Mouse (Mus musculus) gastrocnemius, postnatal 10 days (tissue): ENCODE measurements around the gene Ttc7. TPM values are rescaled to one million over a fixed set of nuclear protein-coding genes. Genes with fewer than 3 reads are reported as not detected.

Experiments
- DNase-seq: peaks from one replicate; pipeline ENCODE4 v3.0.0; 2021; ENCODE audit warnings: mixed read lengths
- long read RNA-seq, 2 experiments: library from polyadenylated mRNA; stranded (forward); transcript quantifications; one replicate each; pipeline ENCODE4 v2.0.0; 2021
- total RNA-seq, 2 experiments: library from RNA; stranded (reverse); gene quantifications; 2 replicates each; pipeline ENCODE4 v1.2.3; 2021

Ttc7 gene
- 10 to 100 TPM; 16.6 to 17.7 TPM for total RNA-seq
- long read RNA-seq, experiment 1, full-length matches to known transcripts: 6 of 49 reads
- long read RNA-seq, experiment 1, partial matches to known transcripts: 13 of 49 reads
- long read RNA-seq, experiment 1, other reads (novel, unspliced or antisense): 30 of 49 reads
- long read RNA-seq, experiment 2, full-length matches to known transcripts: 2 of 44 reads
- long read RNA-seq, experiment 2, partial matches to known transcripts: 12 of 44 reads
- long read RNA-seq, experiment 2, other reads (novel, unspliced or antisense): 30 of 44 reads

DNA sequence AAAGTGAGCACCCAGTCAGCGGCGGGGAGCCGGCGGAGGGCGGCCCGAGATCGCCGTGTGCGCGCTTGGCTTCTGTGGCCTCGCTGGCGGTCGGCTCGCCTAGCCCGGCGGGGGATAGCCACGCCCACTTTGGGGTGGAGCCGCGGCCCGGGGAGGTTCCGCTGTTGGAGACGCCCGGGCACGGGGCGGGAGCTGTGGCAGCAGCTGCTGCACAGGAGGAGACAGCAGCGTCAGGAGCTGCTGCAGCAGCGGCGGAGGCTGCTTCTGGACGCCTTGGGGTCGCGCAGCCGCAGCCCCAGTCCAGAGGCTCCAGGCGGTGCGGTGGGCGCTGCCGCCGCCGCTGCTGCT is at the start of gene Ttc7:
Gene Ttc7, plus strand, starts transcription at position 181 of the 348 bp plus-strand sequence.
- peak; percentile 100 for DNase-seq

DNA sequence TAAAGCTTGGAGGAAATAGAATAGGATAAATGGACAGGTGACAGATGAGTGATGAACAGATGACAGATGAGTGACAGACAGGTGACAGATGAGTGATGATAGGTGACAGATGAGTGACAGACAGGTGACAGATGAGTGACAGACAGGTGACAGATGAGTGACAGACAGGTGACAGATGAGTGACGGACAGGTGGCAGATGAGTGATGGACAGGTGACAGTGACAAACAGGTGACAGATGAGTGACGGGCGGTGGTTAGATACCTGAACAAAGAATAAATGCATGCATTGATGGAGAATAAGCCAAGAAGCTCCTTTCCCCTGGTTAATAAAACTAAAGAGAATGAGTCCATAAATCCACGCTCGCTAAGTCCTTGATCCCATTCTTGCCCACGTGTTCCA is 47.7 kb upstream of the Ttc7 start:
- DNase-seq: no peak

GRCm38 (mm10) chr17:87236725-87237650 is 45.7 kb upstream of the Ttc7 start:
- DNase-seq: no peak

- DNase-seq: no peak
Measured at GRCm38 (mm10) chr17:87237826-87238225, 44.9 kb upstream of the Ttc7 start.

GRCm38 (mm10) chr17:87246103-87246502 is 36.6 kb upstream of the Ttc7 start:
- no peak for DNase-seq

GRCm38 (mm10) chr17:87254384-87254783 is 28.3 kb upstream of the Ttc7 start:
- no peak for DNase-seq

DNA sequence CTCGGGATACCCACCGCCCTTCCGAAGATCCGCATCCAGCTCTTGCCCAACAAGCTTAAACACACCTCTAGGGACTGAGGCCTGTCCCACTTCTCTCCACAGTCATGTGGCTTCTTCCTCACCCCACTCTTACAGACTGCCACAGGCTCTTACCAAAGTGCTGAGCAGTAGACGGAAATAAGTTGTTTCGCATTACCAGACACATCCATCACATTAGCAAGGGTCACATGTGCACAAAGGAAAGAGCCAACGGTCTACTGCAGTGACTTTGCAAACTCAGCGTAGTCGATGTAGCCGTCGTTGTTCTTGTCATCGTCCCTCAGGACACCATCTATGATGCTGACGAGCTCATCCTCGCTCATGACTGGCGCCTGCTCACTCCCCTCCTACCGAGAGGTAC is 27.0 kb upstream of the Ttc7 start:
- no peak for DNase-seq

GRCm38 (mm10) chr17:87263401-87263800 is 19.3 kb upstream of the Ttc7 start:
- DNase-seq: no peak

GRCm38 (mm10) chr17:87264054-87264830 is 18.4 kb upstream of the Ttc7 start:
- DNase-seq: no peak

DNA sequence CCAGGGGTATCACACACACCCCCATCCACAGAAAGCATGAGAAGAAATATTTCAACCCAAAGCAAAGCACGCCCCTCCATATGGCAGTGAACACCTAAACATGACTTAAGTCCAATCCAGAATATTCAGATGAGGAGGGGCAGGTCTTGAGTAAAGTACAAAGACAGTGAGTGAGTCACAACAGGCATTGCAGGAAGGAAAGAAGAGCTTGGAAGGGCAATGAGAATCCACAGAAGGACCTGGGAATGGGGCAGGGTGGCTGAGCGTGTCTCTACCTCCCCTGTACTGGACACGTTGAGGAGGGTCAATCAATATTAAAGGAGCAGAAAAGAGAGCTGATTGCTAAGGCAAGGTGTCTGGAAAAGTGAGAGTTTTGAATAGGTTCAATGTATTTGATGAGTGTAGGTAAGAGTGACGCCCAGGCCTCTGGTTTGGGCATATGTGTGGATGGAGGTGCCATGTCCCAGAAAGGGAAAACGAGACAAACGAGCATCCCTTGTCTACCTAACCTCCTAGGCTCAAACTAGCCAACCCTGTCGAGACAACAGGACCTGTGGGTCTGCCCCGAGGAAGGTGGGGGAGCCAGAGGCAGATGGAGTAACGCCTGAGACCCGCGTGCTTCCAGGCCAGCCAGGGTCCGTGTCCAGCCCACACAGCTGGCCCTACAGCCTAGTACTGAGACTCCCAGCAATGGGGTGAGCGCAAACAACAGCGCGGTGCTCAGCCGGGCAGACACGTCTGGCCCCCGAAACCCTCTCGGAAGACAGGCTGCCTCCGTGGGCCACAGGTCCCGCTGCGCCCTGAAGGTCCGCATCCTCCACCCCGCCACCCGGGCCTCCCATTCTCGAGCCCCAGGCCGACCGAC is 17.5 kb upstream of the Ttc7 start:
- DNase-seq: no peak

DNA sequence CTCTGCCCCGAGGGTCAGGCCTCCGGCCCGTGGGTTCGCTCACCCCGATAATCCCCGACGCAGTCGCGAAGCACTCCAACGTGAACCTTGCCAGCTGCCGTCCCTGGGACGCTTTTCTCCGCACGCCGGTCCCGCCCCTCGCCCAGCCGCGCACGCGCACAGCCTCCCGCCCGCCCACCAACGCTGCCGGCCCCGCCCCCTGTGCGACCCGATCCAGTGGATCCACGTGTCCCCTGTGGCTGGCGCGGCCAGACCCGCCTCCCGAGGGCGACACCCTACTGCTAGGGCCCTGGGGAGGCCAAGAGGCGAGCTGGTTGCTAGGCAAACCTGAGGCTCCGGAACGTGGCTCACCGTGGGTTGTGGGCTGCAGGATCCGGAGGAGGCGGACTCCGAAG is 16.9 kb upstream of the Ttc7 start, which contains the start of gene Mcfd2:
Gene Mcfd2, minus strand, starts transcription at position 144 of the 395 bp plus-strand sequence.
- peak; percentile 99 for DNase-seq

DNA sequence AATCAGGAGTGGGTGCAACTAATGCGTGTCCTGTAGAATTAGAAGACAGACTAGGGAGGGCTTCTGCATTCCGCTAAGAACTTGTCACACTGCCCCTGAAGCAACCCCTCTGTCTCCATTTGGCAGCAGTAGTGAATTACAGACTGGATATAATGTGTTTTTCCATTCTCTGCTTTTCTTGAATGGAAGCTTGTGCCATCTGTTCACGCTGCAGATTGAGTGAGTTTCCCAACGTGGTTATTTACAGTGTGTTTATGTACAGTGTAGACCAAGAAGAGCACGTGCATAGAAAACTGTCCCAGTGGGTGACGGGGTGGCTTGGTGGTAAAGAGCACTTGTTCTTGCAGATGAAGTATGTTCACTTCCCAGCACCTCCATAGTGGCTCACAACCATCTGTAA is 13.2 kb upstream of the Ttc7 start:
- DNase-seq: no peak

DNA sequence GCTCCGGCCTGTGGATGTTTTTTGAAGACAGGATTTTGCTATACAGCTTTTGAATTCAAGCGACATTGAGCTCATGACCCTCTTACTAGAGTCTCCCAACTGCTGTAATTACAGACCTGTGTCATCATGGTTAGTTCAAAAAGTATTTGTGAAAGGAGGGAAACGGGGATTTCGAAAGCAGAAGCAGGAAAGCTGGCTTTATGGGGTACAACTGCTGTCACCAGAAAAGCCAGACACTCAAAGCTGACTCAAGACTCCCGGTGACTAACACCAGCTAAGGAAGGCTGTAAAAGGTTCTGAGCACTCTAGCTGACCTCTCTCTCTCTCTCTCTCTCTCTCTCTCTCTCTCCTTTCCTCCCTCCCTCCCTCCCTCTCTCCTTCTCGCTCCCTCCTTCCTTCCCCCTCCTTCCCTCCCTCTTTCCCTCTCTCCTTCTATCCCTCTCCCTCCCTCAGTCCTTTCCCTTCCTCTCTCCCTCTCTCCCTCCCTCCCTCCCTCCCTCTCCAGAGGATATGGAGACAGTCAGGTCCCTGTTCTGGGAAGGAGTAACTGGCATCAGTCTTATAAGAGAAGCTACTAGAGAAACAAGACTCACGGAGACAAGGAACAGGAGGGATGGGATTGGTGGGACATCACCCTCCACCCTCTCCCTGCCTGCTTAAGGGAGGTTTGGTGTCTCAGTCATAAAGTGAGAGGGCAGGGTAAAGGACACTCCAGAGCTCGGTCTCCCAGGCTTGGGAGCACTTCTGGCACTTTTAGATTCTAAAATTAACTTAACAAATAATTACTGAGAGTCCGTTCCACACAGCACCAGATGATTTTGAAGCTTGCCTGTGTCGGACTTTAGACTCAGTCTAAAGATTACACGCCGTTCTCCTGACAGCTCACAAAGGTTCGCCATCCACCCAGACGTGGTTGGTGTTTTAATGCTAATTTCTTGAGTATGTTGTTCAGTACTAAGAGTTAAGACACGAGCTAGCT is 7.0 kb upstream of the Ttc7 start:
- no peak for DNase-seq

GRCm38 (mm10) chr17:87282007-87282705 is 530 bp upstream of the Ttc7 start:
- DNase-seq: peak; percentile 90

DNA sequence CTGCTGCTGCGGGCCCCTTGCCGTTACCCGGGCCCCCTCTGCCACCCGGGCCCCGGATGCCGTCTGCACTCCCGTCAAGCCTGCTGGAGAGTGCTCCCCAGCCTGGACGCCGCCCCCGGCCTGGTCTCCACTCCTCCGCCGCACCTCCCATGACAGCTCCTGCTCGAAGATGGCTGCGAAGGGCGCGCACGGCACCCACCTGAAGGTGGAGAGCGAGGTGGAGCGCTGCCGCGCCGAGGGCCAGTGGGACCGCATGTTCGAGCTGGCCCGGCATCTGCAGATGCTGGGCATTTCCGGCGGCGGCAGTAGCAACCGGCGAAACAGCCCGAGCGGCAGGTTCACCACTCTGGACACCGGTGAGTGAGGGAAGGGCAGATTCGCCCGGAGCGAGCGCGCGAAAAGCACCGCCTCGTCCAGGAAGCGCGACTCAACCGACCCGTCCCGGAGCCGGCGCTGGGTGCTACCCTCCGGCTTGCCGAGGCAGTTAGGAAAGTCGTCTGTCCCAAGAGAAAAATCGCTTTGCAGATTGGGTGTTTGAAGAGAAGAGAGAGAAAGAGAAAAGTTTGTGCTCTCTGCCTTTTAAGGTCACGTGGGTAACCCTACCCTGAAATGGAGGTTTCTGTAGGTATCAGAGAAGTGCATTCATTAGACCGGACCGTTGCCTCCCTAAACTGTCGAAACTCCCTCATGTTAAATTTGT is 519 bp downstream of the Ttc7 start:
- DNase-seq: peak; percentile 57

GRCm38 (mm10) chr17:87283755-87284481 is 1.2 kb downstream of the Ttc7 start:
- DNase-seq: no peak

GRCm38 (mm10) chr17:87284482-87285040 is 1.9 kb downstream of the Ttc7 start:
- DNase-seq: no peak
